Mouse (Mus musculus): ENCODE results near the gene Mrgpra1. TPM values are rescaled to one million over a fixed set of nuclear protein-coding genes. Genes with fewer than 3 reads are reported as not detected.
"Not testable (repeated sequence)": the region's sequence is repeated elsewhere in the genome, so short reads cannot be mapped to it uniquely, and the experiment has no call there.

Gene Mrgpra1
- polyA plus RNA-seq, 2 experiments: not detected

DNA sequence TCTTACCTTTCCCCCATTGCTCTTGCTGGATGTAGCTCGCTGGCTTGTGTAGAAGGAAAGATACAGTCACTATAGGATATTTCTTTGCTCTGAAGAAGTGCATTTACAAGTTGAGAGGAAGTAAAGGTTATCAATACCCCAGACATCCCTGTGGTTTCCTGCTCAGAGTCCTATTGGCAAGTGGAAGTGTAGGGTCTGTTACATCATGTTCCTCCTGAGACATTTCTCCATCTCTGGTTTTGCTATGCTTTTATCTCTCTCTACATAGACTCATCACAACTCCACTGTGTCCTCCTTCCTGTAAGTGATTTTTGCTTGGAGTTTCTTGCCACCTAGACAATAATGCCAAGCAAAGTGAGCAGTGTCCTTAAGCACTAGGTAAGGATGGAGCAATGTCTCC lies 35.7 kb downstream of the Mrgpra1 start:
- ATAC-seq (ENCODE audit: insufficient read depth) (no peak), DNase-seq (ENCODE audit: low read depth in 3 of 3, low spot score in 3 of 3) (no peak)
- Histone ChIP-seq H3K27me3 (ENCODE audit: control insufficient read depth, insufficient read depth, low read length) (no peaks in the 10 kb centered on the region), H3K9me3 (ENCODE audit: control insufficient read depth, low read length) (no peaks in the 10 kb centered on the region), H3K36me3 (replicated peaks; ENCODE audit: control insufficient read depth, insufficient read depth, low read depth) (no peaks in the 10 kb centered on the region), H3K4me1 (replicated peaks; ENCODE audit: control insufficient read depth in 2 of 2, insufficient read depth in 2 of 2, low read length in 1 of 2) (no peaks in the 10 kb centered on the region), H3K4me2 (ENCODE audit: low read depth) (no peak overlapping the region), H3K9ac (replicated peaks) (no peak overlapping the region), H3K27ac (no peak overlapping the region), H3K4me3 (ENCODE audit: insufficient read depth in 1 of 2, low read depth in 2 of 2, low read length in 2 of 2) (no peak overlapping the region)
- 29% methylated on average over 1 of the region's 1 CpGs for WGBS (ENCODE audit: insufficient replicate concordance)
- TF ChIP-seq CTCF (IDR thresholded peaks at IDR 0.05; ENCODE audit: low read depth) (no peak), EP300 (IDR thresholded peaks at IDR 0.05; ENCODE audit: low read depth) (no peak)

GRCm38 (mm10) chr7:47312289-47312688 lies 41.8 kb downstream of the Mrgpra1 start:
- no peak overlapping the region for H3K4me2 ChIP-seq (ENCODE audit: low read depth)
- WGBS (ENCODE audit: insufficient replicate concordance): 22% methylated on average over 4 of the region's 4 CpGs
- no peak overlapping the region for H3K27ac ChIP-seq
- H3K4me1 ChIP-seq (replicated peaks; ENCODE audit: control insufficient read depth in 2 of 2, insufficient read depth in 2 of 2, low read length in 1 of 2): no peaks in the 10 kb centered on the region
- no peaks in the 10 kb centered on the region for H3K36me3 ChIP-seq (replicated peaks; ENCODE audit: control insufficient read depth, insufficient read depth, low read depth)
- no peaks in the 10 kb centered on the region for H3K9me3 ChIP-seq (ENCODE audit: control insufficient read depth, low read length)
- no peak overlapping the region for H3K4me3 ChIP-seq (ENCODE audit: insufficient read depth in 1 of 2, low read depth in 2 of 2, low read length in 2 of 2)
- DNase-seq (ENCODE audit: low read depth in 3 of 3, low spot score in 3 of 3) (no peak), ATAC-seq (ENCODE audit: insufficient read depth) (no peak)
- H3K9ac ChIP-seq (replicated peaks): no peak overlapping the region
- TF ChIP-seq CTCF (IDR thresholded peaks at IDR 0.05; ENCODE audit: low read depth): 0 out of 2 replicates have a peak, but pooled peaks have one; percentile 16
- TF ChIP-seq EP300 (IDR thresholded peaks at IDR 0.05; ENCODE audit: low read depth): no peak
- H3K27me3 ChIP-seq (ENCODE audit: control insufficient read depth, insufficient read depth, low read length): no peaks in the 10 kb centered on the region

GRCm38 (mm10) chr7:47309855-47310254 lies 44.2 kb downstream of the Mrgpra1 start:
- DNase-seq (ENCODE audit: low read depth in 3 of 3, low spot score in 3 of 3) (no peak), ATAC-seq (ENCODE audit: insufficient read depth) (no peak)
- no peak overlapping the region for H3K4me3 ChIP-seq (ENCODE audit: insufficient read depth in 1 of 2, low read depth in 2 of 2, low read length in 2 of 2)
- no peaks in the 10 kb centered on the region for H3K4me1 ChIP-seq (replicated peaks; ENCODE audit: control insufficient read depth in 2 of 2, insufficient read depth in 2 of 2, low read length in 1 of 2)
- H3K9me3 ChIP-seq (ENCODE audit: control insufficient read depth, low read length): no peaks in the 10 kb centered on the region; the same call in 1 of the 2 replicates
- WGBS (ENCODE audit: insufficient replicate concordance): 61% methylated on average over 10 of the region's 10 CpGs
- H3K27me3 ChIP-seq (ENCODE audit: control insufficient read depth, insufficient read depth, low read length): no peaks in the 10 kb centered on the region
- H3K36me3 ChIP-seq (replicated peaks; ENCODE audit: control insufficient read depth, insufficient read depth, low read depth): no peaks in the 10 kb centered on the region
- H3K27ac ChIP-seq: no peak overlapping the region
- no peak overlapping the region for H3K9ac ChIP-seq (replicated peaks)
- no peak for TF ChIP-seq EP300 (IDR thresholded peaks at IDR 0.05; ENCODE audit: low read depth)
- TF ChIP-seq CTCF (IDR thresholded peaks at IDR 0.05; ENCODE audit: low read depth): no peak
- no peak overlapping the region for H3K4me2 ChIP-seq (ENCODE audit: low read depth)

DNA sequence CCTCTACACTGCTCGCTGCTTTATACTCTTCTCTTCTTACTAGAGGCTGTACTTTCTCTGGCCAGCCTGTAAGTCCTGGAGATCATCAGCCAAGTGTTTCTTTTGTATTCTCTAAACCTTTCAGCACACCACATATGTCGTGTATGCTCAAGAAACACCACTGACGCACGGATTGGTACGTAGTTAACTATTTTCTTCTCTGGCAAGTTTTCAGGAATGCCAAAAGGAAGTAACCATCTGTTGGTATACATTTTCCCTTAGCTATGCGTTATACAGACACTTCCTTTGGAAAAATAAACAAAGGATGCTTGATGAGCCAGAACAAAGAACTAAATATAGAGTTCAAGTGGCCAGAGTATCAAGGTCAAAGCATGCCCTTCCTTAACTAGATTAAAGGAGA lies 49.4 kb downstream of the Mrgpra1 start:
- not testable (repeated sequence) for ATAC-seq (ENCODE audit: insufficient read depth); H3K9me3 ChIP-seq (ENCODE audit: control insufficient read depth, low read length); H3K4me2 ChIP-seq (ENCODE audit: low read depth); DNase-seq (ENCODE audit: low read depth in 3 of 3, low spot score in 3 of 3); H3K9ac ChIP-seq (replicated peaks); H3K27ac ChIP-seq; H3K4me3 ChIP-seq (ENCODE audit: insufficient read depth in 1 of 2, low read depth in 2 of 2, low read length in 2 of 2); H3K36me3 ChIP-seq (replicated peaks; ENCODE audit: control insufficient read depth, insufficient read depth, low read depth); H3K27me3 ChIP-seq (ENCODE audit: control insufficient read depth, insufficient read depth, low read length); H3K4me1 ChIP-seq (replicated peaks; ENCODE audit: control insufficient read depth in 2 of 2, insufficient read depth in 2 of 2, low read length in 1 of 2)
- whole genome bisulfite sequencing (ENCODE audit: insufficient replicate concordance): 68% methylated on average over 5 of the region's 6 CpGs

DNA sequence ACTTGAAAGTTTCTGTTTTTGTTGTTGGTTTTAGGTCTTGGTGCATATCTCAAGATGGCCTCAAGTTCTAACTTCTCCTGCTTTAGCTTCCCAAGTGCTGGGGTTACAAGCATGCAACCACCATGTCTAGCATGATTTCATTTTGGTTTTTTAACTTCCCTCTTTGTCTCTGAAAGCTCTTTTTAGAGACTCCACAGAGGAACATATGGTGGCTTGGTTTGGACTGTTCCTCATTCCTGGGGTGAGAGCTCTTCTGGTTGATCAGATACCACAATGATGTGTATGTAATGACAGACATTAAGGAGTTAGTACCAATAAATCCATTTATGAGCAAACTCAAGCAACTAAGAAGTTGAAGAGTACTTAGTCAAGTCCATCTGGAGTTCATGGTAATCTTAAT lies 54.4 kb downstream of the Mrgpra1 start:
- not testable (repeated sequence) for H3K4me1 ChIP-seq (replicated peaks; ENCODE audit: control insufficient read depth in 2 of 2, insufficient read depth in 2 of 2, low read length in 1 of 2); H3K9me3 ChIP-seq (ENCODE audit: control insufficient read depth, low read length); ATAC-seq (ENCODE audit: insufficient read depth); H3K27me3 ChIP-seq (ENCODE audit: control insufficient read depth, insufficient read depth, low read length); H3K9ac ChIP-seq (replicated peaks); H3K27ac ChIP-seq; H3K36me3 ChIP-seq (replicated peaks; ENCODE audit: control insufficient read depth, insufficient read depth, low read depth); DNase-seq (ENCODE audit: low read depth in 3 of 3, low spot score in 3 of 3); H3K4me2 ChIP-seq (ENCODE audit: low read depth); H3K4me3 ChIP-seq (ENCODE audit: insufficient read depth in 1 of 2, low read depth in 2 of 2, low read length in 2 of 2)

Other genes starting within 250 kb of the Mrgpra1 start
- 0.16 TPM in 1 of 2 replicates, not detected in the other for gene Ptpn5, start 220.6 kb downstream of the Mrgpra1 start, polyA plus RNA-seq (2012; rRNA removed)
- not detected in 2 replicates for gene Ptpn5, start 220.6 kb downstream of the Mrgpra1 start, polyA plus RNA-seq (2014; fragmentation: Nextera tagmentation; extraction: Ambion mirVana)
- gene Mrgpra6, start 149.3 kb downstream of the Mrgpra1 start, polyA plus RNA-seq (2012; rRNA removed): not detected in 2 replicates
- not detected in 2 replicates for gene Mrgpra6, start 149.3 kb downstream of the Mrgpra1 start, polyA plus RNA-seq (2014; fragmentation: Nextera tagmentation; extraction: Ambion mirVana)
- not detected in 2 replicates for gene Mrgpra9, start 101.4 kb downstream of the Mrgpra1 start, polyA plus RNA-seq (2012; rRNA removed)
- gene Mrgpra9, start 101.4 kb downstream of the Mrgpra1 start, polyA plus RNA-seq (2014; fragmentation: Nextera tagmentation; extraction: Ambion mirVana): not detected in 2 replicates
- 0.17 and 0.27 TPM in 2 replicates for gene Mrgpra2a, start 97.9 kb upstream of the Mrgpra1 start, polyA plus RNA-seq (2012; rRNA removed)
- gene Mrgpra2a, start 97.9 kb upstream of the Mrgpra1 start, polyA plus RNA-seq (2014; fragmentation: Nextera tagmentation; extraction: Ambion mirVana): 0.44 and 0.65 TPM in 2 replicates
- 0.64 and 0.71 TPM in 2 replicates for gene Mrgpra2b, start 174.6 kb upstream of the Mrgpra1 start, polyA plus RNA-seq (2012; rRNA removed)
- gene Mrgpra2b, start 174.6 kb upstream of the Mrgpra1 start, polyA plus RNA-seq (2014; fragmentation: Nextera tagmentation; extraction: Ambion mirVana): 0.83 and 0.90 TPM in 2 replicates
- not detected in 2 replicates for gene Mrgpra3, start 247.1 kb upstream of the Mrgpra1 start, polyA plus RNA-seq (2012; rRNA removed)
- not detected in 2 replicates for gene Mrgpra3, start 247.1 kb upstream of the Mrgpra1 start, polyA plus RNA-seq (2014; fragmentation: Nextera tagmentation; extraction: Ambion mirVana)